Mouse (Mus musculus): ENCODE data around the gene Slc9c1. TPM values are rescaled to one million over a fixed set of nuclear protein-coding genes. Genes with fewer than 3 reads are reported as not detected.

Slc9c1 gene
- polyA plus RNA-seq, 1 experiment, result not detected

DNA sequence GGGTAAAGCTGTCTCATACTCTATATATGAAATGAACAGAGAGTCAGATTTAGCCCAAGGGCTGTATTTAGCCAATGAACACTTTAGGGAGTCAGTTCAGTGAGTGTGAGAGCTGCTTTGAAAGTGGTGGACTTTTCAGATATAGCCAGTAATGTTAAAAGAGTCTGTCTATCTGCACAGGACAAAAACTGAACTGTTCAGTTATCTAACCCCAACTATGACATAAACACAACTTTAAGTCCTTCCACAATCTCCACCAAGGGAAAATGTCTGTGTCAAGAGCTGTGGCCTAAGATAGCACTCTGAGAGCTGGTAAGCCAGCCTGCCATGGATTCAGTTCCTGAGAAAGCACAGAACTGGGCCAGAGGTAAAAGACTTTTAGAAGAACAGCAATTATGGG is 7.0 kb downstream of the Slc9c1 start:
- H3K79me2 ChIP-seq (ENCODE audit: control insufficient read depth, insufficient read depth), result no peaks in the 10 kb centered on the region
- no peaks in the 10 kb centered on the region for H3K27me3 ChIP-seq (ENCODE audit: control insufficient read depth, insufficient read depth, insufficient read length)
- no peaks in the 10 kb centered on the region for H3K36me3 ChIP-seq (ENCODE audit: control insufficient read depth, insufficient read depth)
- no peak overlapping the region for H3K4me3 ChIP-seq
- H3K4me2 ChIP-seq (ENCODE audit: low read depth), result no peak overlapping the region
- TF ChIP-seq TCF3 (IDR thresholded peaks at IDR 0.05; ENCODE audit: insufficient read length, low read depth) (no peak), USF1 (IDR thresholded peaks at IDR 0.05; ENCODE audit: low read depth) (no peak), MYOG (IDR thresholded peaks at IDR 0.05; ENCODE audit: control insufficient read depth in 1 of 3, insufficient read depth in 1 of 3, insufficient read length in 2 of 3, low read depth in 2 of 3) (no peak), SRF (IDR thresholded peaks at IDR 0.05; ENCODE audit: control insufficient read depth, insufficient read length, low read depth) (no peak), POLR2AphosphoS2 (IDR thresholded peaks at IDR 0.05; ENCODE audit: insufficient read length, low read depth) (no peak), REST (IDR thresholded peaks at IDR 0.05; ENCODE audit: insufficient read depth, insufficient read length) (no peak), POLR2A (IDR thresholded peaks at IDR 0.05; ENCODE audit: insufficient read length, low read depth) (no peak), CEBPB (IDR thresholded peaks at IDR 0.05; ENCODE audit: insufficient read depth, poor library complexity, severe bottlenecking) (no peak), MAX (IDR thresholded peaks at IDR 0.05; ENCODE audit: low read depth) (no peak), E2F4 (IDR thresholded peaks at IDR 0.05; ENCODE audit: insufficient read depth) (no peak), TCF12 (IDR thresholded peaks at IDR 0.05; ENCODE audit: insufficient read depth, poor library complexity, severe bottlenecking) (no peak), MYOD1 (IDR thresholded peaks at IDR 0.05; ENCODE audit: control insufficient read depth in 1 of 3, insufficient read length in 2 of 3, low read depth in 2 of 3) (no peak)
- H3ac ChIP-seq (ENCODE audit: control insufficient read depth, insufficient read length), result no peak overlapping the region

- no peaks in the 10 kb centered on the region for H3K36me3 ChIP-seq (ENCODE audit: control insufficient read depth, insufficient read depth)
- H3K27me3 ChIP-seq (ENCODE audit: control insufficient read depth, insufficient read depth, insufficient read length), result no peaks in the 10 kb centered on the region
- no peak overlapping the region for H3K4me2 ChIP-seq (ENCODE audit: low read depth)
- H3ac ChIP-seq (ENCODE audit: control insufficient read depth, insufficient read length), result no peak overlapping the region
- H3K79me2 ChIP-seq (ENCODE audit: control insufficient read depth, insufficient read depth), result no peaks in the 10 kb centered on the region
- TF ChIP-seq MYOD1 (IDR thresholded peaks at IDR 0.05; ENCODE audit: control insufficient read depth in 1 of 3, insufficient read length in 2 of 3, low read depth in 2 of 3) (no peak), SRF (IDR thresholded peaks at IDR 0.05; ENCODE audit: control insufficient read depth, insufficient read length, low read depth) (no peak), USF1 (IDR thresholded peaks at IDR 0.05; ENCODE audit: low read depth) (no peak), POLR2A (IDR thresholded peaks at IDR 0.05; ENCODE audit: insufficient read length, low read depth) (no peak), POLR2AphosphoS2 (IDR thresholded peaks at IDR 0.05; ENCODE audit: insufficient read length, low read depth) (no peak), E2F4 (IDR thresholded peaks at IDR 0.05; ENCODE audit: insufficient read depth) (no peak), TCF3 (IDR thresholded peaks at IDR 0.05; ENCODE audit: insufficient read length, low read depth) (no peak), MYOG (IDR thresholded peaks at IDR 0.05; ENCODE audit: control insufficient read depth in 1 of 3, insufficient read depth in 1 of 3, insufficient read length in 2 of 3, low read depth in 2 of 3) (no peak), MAX (IDR thresholded peaks at IDR 0.05; ENCODE audit: low read depth) (no peak), REST (IDR thresholded peaks at IDR 0.05; ENCODE audit: insufficient read depth, insufficient read length) (no peak), CEBPB (IDR thresholded peaks at IDR 0.05; ENCODE audit: insufficient read depth, poor library complexity, severe bottlenecking) (no peak), TCF12 (IDR thresholded peaks at IDR 0.05; ENCODE audit: insufficient read depth, poor library complexity, severe bottlenecking) (no peak)
- H3K4me3 ChIP-seq, result no peak overlapping the region
These were observed 9.2 kb downstream of the Slc9c1 start for GRCm38 (mm10) chr16:45544341-45544740.

DNA sequence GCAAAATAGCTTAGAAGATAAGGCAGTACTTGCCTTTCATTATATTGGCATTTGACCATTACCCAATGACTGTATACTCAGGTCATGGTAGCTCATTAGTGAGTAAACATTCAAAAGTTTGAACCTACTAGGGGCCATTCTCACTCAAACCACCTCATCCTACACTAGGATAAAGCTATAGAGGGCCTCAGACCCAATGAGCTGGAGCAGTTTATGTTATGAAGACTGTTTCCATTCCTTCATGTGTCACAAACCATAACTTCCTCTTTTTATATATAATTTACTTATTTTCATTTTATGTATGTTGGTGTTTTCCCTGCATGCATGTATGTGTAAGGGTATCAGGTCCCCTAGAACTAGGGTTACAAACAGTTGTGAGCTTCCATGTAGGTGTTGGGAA is 12.9 kb downstream of the Slc9c1 start:
- no peak overlapping the region for H3K4me2 ChIP-seq (ENCODE audit: low read depth)
- H3ac ChIP-seq (ENCODE audit: control insufficient read depth, insufficient read length), result no peak overlapping the region
- no peaks in the 10 kb centered on the region for H3K27me3 ChIP-seq (ENCODE audit: control insufficient read depth, insufficient read depth, insufficient read length)
- no peaks in the 10 kb centered on the region for H3K36me3 ChIP-seq (ENCODE audit: control insufficient read depth, insufficient read depth)
- H3K4me3 ChIP-seq, result no peak overlapping the region
- H3K79me2 ChIP-seq (ENCODE audit: control insufficient read depth, insufficient read depth), result no peaks in the 10 kb centered on the region
- TF ChIP-seq MYOD1 (IDR thresholded peaks at IDR 0.05; ENCODE audit: control insufficient read depth in 1 of 3, insufficient read length in 2 of 3, low read depth in 2 of 3) (no peak), CEBPB (IDR thresholded peaks at IDR 0.05; ENCODE audit: insufficient read depth, poor library complexity, severe bottlenecking) (no peak), TCF3 (IDR thresholded peaks at IDR 0.05; ENCODE audit: insufficient read length, low read depth) (no peak), MYOG (IDR thresholded peaks at IDR 0.05; ENCODE audit: control insufficient read depth in 1 of 3, insufficient read depth in 1 of 3, insufficient read length in 2 of 3, low read depth in 2 of 3) (no peak), SRF (IDR thresholded peaks at IDR 0.05; ENCODE audit: control insufficient read depth, insufficient read length, low read depth) (no peak)

GRCm38 (mm10) chr16:45551579-45551978 is 16.5 kb downstream of the Slc9c1 start:
- H3K4me2 ChIP-seq (ENCODE audit: low read depth), result no peak overlapping the region
- no peaks in the 10 kb centered on the region for H3K79me2 ChIP-seq (ENCODE audit: control insufficient read depth, insufficient read depth)
- H3K36me3 ChIP-seq (ENCODE audit: control insufficient read depth, insufficient read depth), result no peaks in the 10 kb centered on the region
- no peak overlapping the region for H3K4me3 ChIP-seq
- TF ChIP-seq MAX (IDR thresholded peaks at IDR 0.05; ENCODE audit: low read depth) (no peak), USF1 (IDR thresholded peaks at IDR 0.05; ENCODE audit: low read depth) (no peak), TCF3 (IDR thresholded peaks at IDR 0.05; ENCODE audit: insufficient read length, low read depth) (no peak), MYOD1 (IDR thresholded peaks at IDR 0.05; ENCODE audit: control insufficient read depth in 1 of 3, insufficient read length in 2 of 3, low read depth in 2 of 3) (no peak), REST (IDR thresholded peaks at IDR 0.05; ENCODE audit: insufficient read depth, insufficient read length) (no peak)
- H3ac ChIP-seq (ENCODE audit: control insufficient read depth, insufficient read length), result no peak overlapping the region
- no peaks in the 10 kb centered on the region for H3K27me3 ChIP-seq (ENCODE audit: control insufficient read depth, insufficient read depth, insufficient read length)

- Histone ChIP-seq H3K4me3 (no peak overlapping the region), H3K79me2 (ENCODE audit: control insufficient read depth, insufficient read depth) (no peaks in the 10 kb centered on the region), H3K27me3 (ENCODE audit: control insufficient read depth, insufficient read depth, insufficient read length) (no peaks in the 10 kb centered on the region), H3K4me2 (ENCODE audit: low read depth) (no peak overlapping the region), H3ac (ENCODE audit: control insufficient read depth, insufficient read length) (no peak overlapping the region), H3K36me3 (ENCODE audit: control insufficient read depth, insufficient read depth) (no peaks in the 10 kb centered on the region)
- TF ChIP-seq USF1 (IDR thresholded peaks at IDR 0.05; ENCODE audit: low read depth) (no peak), POLR2A (IDR thresholded peaks at IDR 0.05; ENCODE audit: insufficient read length, low read depth) (no peak), REST (IDR thresholded peaks at IDR 0.05; ENCODE audit: insufficient read depth, insufficient read length) (no peak), TCF3 (IDR thresholded peaks at IDR 0.05; ENCODE audit: insufficient read length, low read depth) (no peak), MYOD1 (IDR thresholded peaks at IDR 0.05; ENCODE audit: control insufficient read depth in 1 of 3, insufficient read length in 2 of 3, low read depth in 2 of 3) (no peak), SRF (IDR thresholded peaks at IDR 0.05; ENCODE audit: control insufficient read depth, insufficient read length, low read depth) (no peak), MYOG (IDR thresholded peaks at IDR 0.05; ENCODE audit: control insufficient read depth in 1 of 3, insufficient read depth in 1 of 3, insufficient read length in 2 of 3, low read depth in 2 of 3) (no peak), CEBPB (IDR thresholded peaks at IDR 0.05; ENCODE audit: insufficient read depth, poor library complexity, severe bottlenecking) (no peak), TCF12 (IDR thresholded peaks at IDR 0.05; ENCODE audit: insufficient read depth, poor library complexity, severe bottlenecking) (no peak), E2F4 (IDR thresholded peaks at IDR 0.05; ENCODE audit: insufficient read depth) (no peak)
These were observed 26.6 kb downstream of the Slc9c1 start for GRCm38 (mm10) chr16:45561747-45562146.
